Mouse (Mus musculus): ENCODE data around the gene Gsto1. TPM values are rescaled to one million over a fixed set of nuclear protein-coding genes. Genes with fewer than 3 reads are reported as not detected.

Gsto1 gene
- total RNA-seq, 1 experiment from 2014 or later, result 147 TPM

GRCm38 (mm10) chr19:47853951-47854795, 597 bp upstream of the Gsto1 start:
- no peak for ATAC-seq (ENCODE audit: extremely low read depth, insufficient number of reproducible peaks, low FRiP score, poor library complexity, severe bottlenecking)

- ATAC-seq (ENCODE audit: extremely low read depth, insufficient number of reproducible peaks, low FRiP score, poor library complexity, severe bottlenecking), result no peak
Observed at GRCm38 (mm10) chr19:47857957-47858942, 3.5 kb downstream of the Gsto1 start.

GRCm38 (mm10) chr19:47859180-47859579, 4.4 kb downstream of the Gsto1 start:
- no peak for ATAC-seq (ENCODE audit: extremely low read depth, insufficient number of reproducible peaks, low FRiP score, poor library complexity, severe bottlenecking)

GRCm38 (mm10) chr19:47862581-47862980, 7.8 kb downstream of the Gsto1 start:
- ATAC-seq (ENCODE audit: extremely low read depth, insufficient number of reproducible peaks, low FRiP score, poor library complexity, severe bottlenecking), result no peak

- ATAC-seq (ENCODE audit: extremely low read depth, insufficient number of reproducible peaks, low FRiP score, poor library complexity, severe bottlenecking), result no peak
Observed at GRCm38 (mm10) chr19:47864051-47864450, 9.3 kb downstream of the Gsto1 start.

GRCm38 (mm10) chr19:47864721-47865120, 10.0 kb downstream of the Gsto1 start:
- no peak for ATAC-seq (ENCODE audit: extremely low read depth, insufficient number of reproducible peaks, low FRiP score, poor library complexity, severe bottlenecking)

GRCm38 (mm10) chr19:47865353-47865947, 10.7 kb downstream of the Gsto1 start, which contains the start of gene Gsto2:
Gene Gsto2 (plus strand): TSS chr19:47865534.
- ATAC-seq (ENCODE audit: extremely low read depth, insufficient number of reproducible peaks, low FRiP score, poor library complexity, severe bottlenecking), result peak; percentile 99

- no peak for ATAC-seq (ENCODE audit: extremely low read depth, insufficient number of reproducible peaks, low FRiP score, poor library complexity, severe bottlenecking)
Observed at GRCm38 (mm10) chr19:47867628-47868175, 12.9 kb downstream of the Gsto1 start.

GRCm38 (mm10) chr19:47868951-47869350, 14.2 kb downstream of the Gsto1 start:
- no peak for ATAC-seq (ENCODE audit: extremely low read depth, insufficient number of reproducible peaks, low FRiP score, poor library complexity, severe bottlenecking)

GRCm38 (mm10) chr19:47869516-47869915, 14.7 kb downstream of the Gsto1 start:
- no peak for ATAC-seq (ENCODE audit: extremely low read depth, insufficient number of reproducible peaks, low FRiP score, poor library complexity, severe bottlenecking)

GRCm38 (mm10) chr19:47870102-47870666, 15.4 kb downstream of the Gsto1 start:
- no peak for ATAC-seq (ENCODE audit: extremely low read depth, insufficient number of reproducible peaks, low FRiP score, poor library complexity, severe bottlenecking)

GRCm38 (mm10) chr19:47871515-47871914, 16.7 kb downstream of the Gsto1 start:
- ATAC-seq (ENCODE audit: extremely low read depth, insufficient number of reproducible peaks, low FRiP score, poor library complexity, severe bottlenecking), result no peak

- no peak for ATAC-seq (ENCODE audit: extremely low read depth, insufficient number of reproducible peaks, low FRiP score, poor library complexity, severe bottlenecking)
Observed at GRCm38 (mm10) chr19:47876252-47876651, 21.5 kb downstream of the Gsto1 start.

GRCm38 (mm10) chr19:47881538-47881937, 26.8 kb downstream of the Gsto1 start:
- no peak for ATAC-seq (ENCODE audit: extremely low read depth, insufficient number of reproducible peaks, low FRiP score, poor library complexity, severe bottlenecking)

- peak; percentile 92 for ATAC-seq (ENCODE audit: extremely low read depth, insufficient number of reproducible peaks, low FRiP score, poor library complexity, severe bottlenecking)
Observed at GRCm38 (mm10) chr19:47882151-47882881, 27.5 kb downstream of the Gsto1 start.

GRCm38 (mm10) chr19:47882882-47883254, 28.1 kb downstream of the Gsto1 start:
- ATAC-seq (ENCODE audit: extremely low read depth, insufficient number of reproducible peaks, low FRiP score, poor library complexity, severe bottlenecking), result no peak

- no peak for ATAC-seq (ENCODE audit: extremely low read depth, insufficient number of reproducible peaks, low FRiP score, poor library complexity, severe bottlenecking)
Observed at GRCm38 (mm10) chr19:47884296-47885085, 29.7 kb downstream of the Gsto1 start.

Data from neutrophil, adult 5-6 weeks (primary cell).